Mouse (Mus musculus) T-helper 17 cell (primary cell): Measurements from ENCODE around the gene Tmbim1.

ENCODE experiments used
- in situ Hi-C, 2 experiments: fragments of 300-600 bp; cut with MboI, MseI; formaldehyde crosslinking; loops; 1 replicate in 1 of 2; 2 replicates in 1 of 2; pipeline ENCODE4 v1.15.1; 2025; ENCODE audit warnings: high pct_unique_total_duplicates in 2 of 2

Gene Tmbim1

DNA sequence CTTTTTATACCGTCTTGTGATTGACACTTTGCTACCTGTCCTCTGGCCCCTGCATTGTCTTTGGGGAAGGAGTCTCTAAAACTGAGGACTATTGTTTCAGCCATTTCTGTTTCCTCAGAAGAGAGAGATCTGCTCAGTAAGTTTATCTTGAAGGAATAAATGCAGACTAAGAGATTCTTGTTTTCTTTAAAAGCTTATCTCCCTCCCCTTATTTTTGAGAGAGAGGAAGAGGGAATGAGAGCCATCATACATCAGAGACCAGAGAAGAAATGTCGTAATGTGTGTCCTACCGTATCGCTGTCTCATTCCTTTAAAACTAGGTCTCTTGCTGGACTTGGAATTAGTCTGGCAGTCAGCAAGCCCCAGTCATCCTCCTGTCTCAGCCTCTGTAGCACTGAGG, 64.6 kb downstream of the Tmbim1 start:
- in situ Hi-C loops = loop anchor here in 1 of 2 experiments (10.0 kb wide), 1 partner anchor 904 kb away; the partner anchor contains the start of genes Cnppd1 and Retreg2

DNA sequence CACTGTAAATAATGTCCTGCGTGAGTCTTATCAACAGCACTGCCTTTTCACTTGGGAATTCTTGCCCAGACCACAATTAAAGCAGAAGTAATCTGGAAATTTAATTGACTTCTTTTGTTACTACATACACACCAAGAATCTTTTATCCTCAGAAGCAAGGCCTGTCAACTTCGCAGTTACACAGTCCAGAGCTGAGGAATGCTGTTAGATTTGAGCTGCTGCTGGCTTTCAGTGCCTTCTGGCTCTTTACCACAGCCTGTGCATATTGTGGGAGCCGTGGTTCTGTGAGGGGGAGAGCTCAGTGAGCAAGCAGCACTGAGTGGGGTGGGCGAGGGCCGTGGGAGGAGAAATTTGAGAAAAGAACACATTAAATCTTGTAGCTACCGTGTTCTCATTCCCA, 65.1 kb downstream of the Tmbim1 start:
- in situ Hi-C loops = loop anchor here in 1 of 2 experiments (10.0 kb wide), 1 partner anchor 904 kb away; the partner anchor contains the start of genes Cnppd1 and Retreg2

DNA sequence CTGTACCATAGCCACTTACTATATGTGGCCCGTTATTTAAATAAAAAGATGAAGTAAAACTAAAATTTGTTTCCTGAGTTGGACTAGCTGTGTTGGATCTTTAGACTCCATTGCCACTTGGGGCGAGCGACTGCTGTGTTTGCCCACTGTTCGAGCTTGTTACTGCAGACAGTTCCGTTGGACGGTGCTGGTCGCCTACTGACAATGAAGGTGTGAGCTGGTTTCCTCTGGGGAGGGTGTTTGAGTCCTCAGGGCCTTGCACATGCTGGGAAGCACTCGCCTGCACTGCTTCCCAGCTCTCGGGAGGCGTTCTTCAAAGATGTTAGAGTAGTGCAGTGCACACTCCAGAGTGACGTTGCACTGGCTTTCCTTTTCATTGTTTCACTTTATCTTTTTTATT, 65.8 kb downstream of the Tmbim1 start:
- in situ Hi-C loops = loop anchor here (5.0 to 10.0 kb wide), 2 partner anchors 37 to 905 kb away; partner anchors contain the start of genes Cnppd1 (in 1 of the 2) and Retreg2 (in 1 of the 2)

DNA sequence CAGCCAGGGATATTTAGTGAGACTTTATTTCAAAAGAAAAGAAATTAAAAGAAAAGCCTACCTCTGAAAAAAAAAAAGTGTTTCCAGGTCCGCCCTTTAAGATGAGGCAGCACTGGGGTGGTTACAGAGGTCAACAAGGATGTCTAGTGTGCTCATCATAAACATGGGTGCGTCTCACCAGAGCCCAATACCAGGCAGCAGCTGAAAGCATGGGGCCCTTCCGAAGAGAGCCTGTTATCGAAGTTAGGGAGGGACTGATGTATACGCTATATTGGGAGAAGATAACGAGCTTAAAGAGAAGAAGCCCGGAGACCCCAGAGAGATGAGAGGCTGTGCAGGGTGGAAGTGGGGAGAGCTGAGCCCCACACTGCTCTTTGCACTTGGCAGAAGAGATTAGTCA, 66.3 kb downstream of the Tmbim1 start:
- in situ Hi-C loops = loop anchor here in 1 of 2 experiments (5.0 kb wide), 1 partner anchor 37 kb away; no protein-coding TSS in a partner anchor
